Mouse (Mus musculus): Measurements from ENCODE around the gene Nhp2.

GRCm38 (mm10) chr11:51649889-51650199, 30.3 kb downstream of the Nhp2 start:
- TF ChIP-seq CTCF (IDR thresholded peaks at IDR 0.05; ENCODE audit: extremely low read depth, insufficient read depth, low read length), result no peak
- peak; percentile 36; the same call in 1 of the 2 replicates for TF ChIP-seq POLR2A (IDR thresholded peaks at IDR 0.05; ENCODE audit: extremely low read depth, insufficient read depth, low read length)
